In genomic region chr10:97375824-97376223, GRCm38 (mm10) we compare ENCODE assay signal across 9 mouse cellular contexts.
DNase-seq lines count a peak whose midpoint lies in the region; ATAC-seq lines count a peak whose summit lies in the region.
"Had no signal": no experiment of that assay in that cellular context is flagged by ENCODE, and none has a peak within 500 bp of the region (broad histone marks: within the 10 kb centered on the region; RNA-seq: fewer than 3 reads in every experiment).

No protein-coding gene starts in this region.

- no peak overlapping the region for H3K4me2 ChIP-seq in lung, embryonic 16.5 days (ENCODE audit: low read depth, low read length)
- H3K4me2 ChIP-seq: heart, embryonic 15.5 days had no signal

- no peak overlapping the region for H3K27ac ChIP-seq in lung, embryonic 16.5 days (ENCODE audit: low read length)

- 10% methylated on average over 2 of the region's 2 CpGs for WGBS in lung, embryonic 16.5 days

- intact Hi-C loops in gastrocnemius, postnatal 14 days (cut with DNase I; ENCODE audit: low total_unique reads), result loop anchor here (5.0 kb wide), 1 partner anchor 316 kb away; the partner anchor contains the start of gene Ccer1

- DNase-seq in CD8-positive naive resting alpha-beta T cell, adult 2 months (ENCODE audit: low read depth in 2 of 2, low spot score in 2 of 2), result peak; percentile 2 to 15
- DNase-seq in ZHBTc4 (ENCODE audit: low read depth, low spot score), result peak; percentile 57
- peak; percentile 48 to 76 for DNase-seq in cerebellum, postnatal 25 days
- DNase-seq in gastrocnemius, postnatal 14 days, result peak; percentile 47
- DNase-seq in kidney, postnatal 36 days, result peak; percentile 42 to 70
- peak; percentile 8 to 32 for DNase-seq in right cerebral cortex, postnatal 36 days (ENCODE audit: low spot score in 2 of 2)

- H3K9ac ChIP-seq in lung, embryonic 16.5 days (ENCODE audit: low read length), result no peak overlapping the region
- H3K9ac ChIP-seq: heart, embryonic 15.5 days had no signal

- no peaks in the 10 kb centered on the region for H3K4me1 ChIP-seq in lung, embryonic 16.5 days (replicated peaks; ENCODE audit: control insufficient read depth, insufficient read depth, low read length)
- H3K4me1 ChIP-seq: heart, embryonic 15.5 days had no signal

- peak; percentile 60; the same call in 1 of the 2 replicates for ATAC-seq in lung, embryonic 16.5 days (ENCODE audit: low read depth)
- no peak for ATAC-seq in activated CD4-positive, CD25-positive, alpha-beta regulatory T cell, adult 4 months

- no peak overlapping the region for H3K4me3 ChIP-seq in lung, embryonic 16.5 days (ENCODE audit: low read length)
- H3K4me3 ChIP-seq: heart, embryonic 15.5 days had no signal

- H3K27me3 ChIP-seq in lung, embryonic 16.5 days (ENCODE audit: control insufficient read depth, insufficient read depth, low read depth, low read length), result no peaks in the 10 kb centered on the region
- H3K27me3 ChIP-seq: heart, embryonic 15.5 days had no signal

- no peaks in the 10 kb centered on the region for H3K9me3 ChIP-seq in lung, embryonic 16.5 days (ENCODE audit: control insufficient read depth, low read length)
- H3K9me3 ChIP-seq: heart, embryonic 15.5 days had no signal

- H3K36me3 ChIP-seq in lung, embryonic 16.5 days (ENCODE audit: control insufficient read depth, insufficient read depth, low read length), result no peaks in the 10 kb centered on the region
- H3K36me3 ChIP-seq: heart, embryonic 15.5 days had no signal

Comparison
In these comparisons a context has a peak if more than half of its experiments do, and no peak if none do; other contexts are left out.
1. DNase-seq: peak in every context shown above with its lines; median percentile 62 in cerebellum, postnatal 25 days; 57 in ZHBTc4; 56 in kidney, postnatal 36 days; 47 in gastrocnemius, postnatal 14 days; 20 in right cerebral cortex, postnatal 36 days; 8 in CD8-positive naive resting alpha-beta T cell, adult 2 months.